Mouse (Mus musculus) thymus, postnatal 0 days (tissue): ENCODE data around the gene Ccdc155. TPM values are rescaled to one million over a fixed set of nuclear protein-coding genes. Genes with fewer than 3 reads are reported as not detected.

ENCODE experiments used
- DNase-seq: peaks from one replicate; pipeline ENCODE4 v3.0.0-alpha.2; 2015; ENCODE audit warnings: low spot score
- polyA plus RNA-seq: library from polyadenylated mRNA; unstranded; fragments of >200 nt; fragmentation: Nextera tagmentation; extraction: Ambion mirVana; gene quantifications from 2 replicates; pipeline ENCODE4 v1.2.1, GENCODE M21; 2015

The Ccdc155 gene
- polyA plus RNA-seq, 1 experiment from 2014 or later: 0.20 TPM

DNA sequence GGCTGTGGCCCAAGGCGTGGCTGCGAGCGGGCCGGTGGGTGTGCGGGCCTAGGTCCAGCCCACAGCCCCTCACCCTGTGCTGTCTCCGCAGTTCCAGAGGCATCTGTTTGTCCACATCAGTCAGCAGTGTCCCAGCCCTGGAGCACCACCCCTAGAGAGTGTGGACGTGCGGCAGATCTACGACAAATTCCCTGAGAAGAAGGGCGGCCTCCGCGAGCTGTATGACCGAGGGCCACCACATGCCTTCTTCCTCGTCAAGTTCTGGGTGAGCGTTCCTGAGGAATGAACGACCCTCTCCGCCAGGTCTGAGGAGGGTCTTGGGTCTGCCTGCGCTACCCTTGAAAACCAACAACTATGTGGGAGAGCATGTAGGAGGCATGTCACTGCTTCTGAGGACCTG lies 23.9 kb upstream of the Ccdc155 start:
- no peak for DNase-seq

DNA sequence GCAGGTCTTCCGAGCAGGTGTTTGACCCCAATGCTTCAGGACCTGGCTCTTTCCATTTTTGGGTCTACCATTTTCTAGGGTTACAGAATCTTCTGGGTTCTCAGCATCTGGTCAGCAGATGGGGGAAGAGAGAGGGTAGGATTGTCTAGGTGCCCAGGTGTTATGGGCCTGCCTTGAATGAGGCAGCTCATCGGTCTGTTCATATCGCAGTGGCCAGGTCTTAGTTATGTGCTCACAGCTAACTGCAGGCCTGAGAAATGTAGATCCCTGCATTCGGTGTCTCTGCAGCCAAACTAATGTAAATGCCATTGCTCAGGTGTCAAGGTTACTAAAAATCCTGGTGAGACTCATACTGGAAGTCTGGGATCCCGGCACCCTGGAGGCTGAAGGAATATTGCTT lies 21.7 kb upstream of the Ccdc155 start:
- no peak for DNase-seq

DNA sequence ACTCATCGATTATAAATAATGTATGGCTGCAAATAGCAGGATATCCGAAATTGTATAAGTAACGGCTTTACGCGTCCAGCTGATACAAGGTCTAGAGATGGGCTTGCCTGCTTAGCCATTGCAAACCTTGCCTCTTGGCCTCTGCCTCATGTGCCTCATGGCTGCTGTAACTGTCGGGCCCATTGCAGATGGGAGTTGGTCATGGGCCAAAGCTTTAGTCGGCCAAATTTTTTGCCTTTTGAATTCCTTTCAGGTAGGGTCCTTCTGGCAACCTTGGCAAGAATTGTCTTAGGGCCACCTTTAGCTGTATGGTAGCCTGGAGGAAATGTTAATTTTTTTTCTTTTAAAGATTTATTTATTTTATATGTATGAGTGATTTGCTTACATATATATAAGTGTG lies 20.1 kb upstream of the Ccdc155 start:
- no peak for DNase-seq

DNA sequence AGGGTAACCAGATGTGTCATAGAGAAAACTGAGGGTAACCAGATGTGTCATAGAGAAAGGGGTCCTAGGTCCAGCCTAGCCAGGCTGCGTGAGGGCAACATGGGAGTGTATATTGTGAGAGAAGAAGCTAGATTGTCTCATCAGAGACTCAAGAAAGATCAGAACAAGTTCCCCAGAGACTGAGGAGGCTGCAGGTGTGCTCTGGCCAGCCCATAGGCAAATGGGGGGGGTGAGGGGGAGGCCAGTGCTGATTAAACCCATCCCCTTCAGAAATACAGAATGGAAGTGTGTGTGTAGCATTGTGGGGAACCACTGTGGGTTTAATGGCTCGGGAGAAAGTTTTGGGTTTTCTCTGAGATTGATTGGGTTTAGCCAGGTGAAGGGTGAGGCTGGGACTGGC lies 17.0 kb upstream of the Ccdc155 start:
- no peak for DNase-seq

DNA sequence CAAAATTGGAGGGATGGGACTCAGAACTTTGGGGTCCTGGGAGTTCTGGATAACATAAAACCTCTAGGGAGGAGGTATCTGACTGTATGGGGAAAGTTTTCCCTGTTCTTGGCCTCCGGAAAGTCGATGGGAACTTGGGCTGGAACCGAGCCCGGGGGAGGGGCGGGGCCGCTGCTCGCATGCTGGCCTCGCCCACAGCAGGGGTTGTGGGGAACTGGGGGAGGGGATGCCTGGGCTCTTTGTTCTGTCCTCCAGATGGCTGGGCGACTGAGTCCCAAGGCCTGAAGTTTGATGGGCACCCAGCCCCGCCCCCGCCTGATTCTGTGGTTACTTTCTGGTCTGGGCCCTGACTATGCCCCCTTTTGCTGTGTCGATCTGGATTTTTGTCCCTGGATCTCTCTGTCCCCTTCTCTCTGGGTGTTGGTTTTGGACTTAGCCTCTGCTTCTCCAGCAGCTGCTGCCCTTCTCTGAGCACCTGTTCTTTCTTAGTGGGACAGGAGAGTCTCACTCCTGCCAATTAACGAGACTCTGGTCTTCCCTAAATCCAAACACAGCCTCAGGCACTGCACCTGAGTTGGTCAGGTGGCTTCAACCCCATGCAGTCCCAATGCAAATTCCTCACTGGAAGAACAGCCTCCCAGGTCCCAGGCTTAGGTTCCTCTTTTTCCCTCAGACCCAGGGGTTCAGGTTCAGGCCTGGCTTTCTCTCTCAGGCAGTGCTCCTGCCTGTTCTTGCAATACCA lies 11.9 kb upstream of the Ccdc155 start:
- DNase-seq: no peak

DNA sequence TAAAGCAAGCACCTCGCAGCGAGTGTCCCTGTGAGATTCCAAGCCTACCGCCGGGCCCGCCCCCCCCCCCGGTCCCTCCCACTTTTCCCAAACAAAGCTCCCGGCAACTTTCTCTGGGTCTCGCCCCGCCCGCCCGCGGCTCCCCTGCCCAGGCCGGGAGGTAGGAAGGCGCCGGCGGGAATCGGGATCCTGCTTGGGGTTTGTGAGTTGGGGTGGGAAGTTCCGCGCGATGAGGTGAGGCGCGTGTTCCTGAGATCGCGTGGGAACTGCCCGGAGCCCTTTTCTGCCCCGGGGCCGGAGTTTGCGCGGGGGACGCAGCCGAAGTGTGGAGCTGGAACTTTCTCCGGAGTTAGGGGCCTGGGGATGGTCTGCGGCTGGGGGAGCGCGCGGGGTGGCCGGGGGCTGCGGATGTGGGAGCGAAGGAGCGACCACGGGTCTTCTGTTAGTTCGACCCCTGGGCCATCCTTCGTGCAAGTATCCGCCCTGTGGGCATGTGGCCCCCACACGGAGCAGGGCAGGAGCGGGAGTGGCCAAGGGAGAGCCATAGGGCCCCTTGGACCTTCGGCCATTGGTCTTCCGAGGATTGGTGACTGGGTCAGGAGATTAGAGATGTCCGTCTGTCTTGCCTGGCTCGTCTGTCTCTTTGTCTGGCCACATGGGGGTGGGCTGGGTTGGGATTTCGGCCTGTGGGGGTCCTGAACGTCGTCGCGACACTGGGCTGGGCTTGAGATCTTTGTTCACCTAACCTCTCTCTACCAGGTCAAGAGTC lies 11.2 kb upstream of the Ccdc155 start, which contains the start of gene Tead2:
Gene Tead2 (plus strand): TSS at position 81 of the 769 bp plus-strand sequence.
- DNase-seq: no peak

DNA sequence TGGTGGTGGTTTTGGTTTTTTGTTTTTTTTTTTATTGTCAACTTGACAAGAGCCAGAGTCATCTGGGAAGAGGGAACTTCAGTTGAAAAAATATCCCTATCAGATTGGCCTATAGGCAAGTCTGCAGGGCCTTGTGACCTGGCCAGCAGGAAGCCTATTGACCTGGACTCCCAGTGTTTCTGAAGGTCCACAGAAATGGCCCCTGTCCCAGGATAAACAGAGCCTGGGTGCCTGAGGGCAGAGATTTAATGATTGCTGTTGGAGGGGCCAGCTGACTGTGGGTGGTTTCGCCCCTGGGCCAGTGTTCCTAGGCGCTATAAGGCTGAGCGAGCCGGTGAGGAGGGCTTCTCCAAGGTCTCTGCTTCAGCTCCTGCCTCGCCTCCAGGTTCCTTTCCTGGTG lies 9.0 kb upstream of the Ccdc155 start:
- no peak for DNase-seq

DNA sequence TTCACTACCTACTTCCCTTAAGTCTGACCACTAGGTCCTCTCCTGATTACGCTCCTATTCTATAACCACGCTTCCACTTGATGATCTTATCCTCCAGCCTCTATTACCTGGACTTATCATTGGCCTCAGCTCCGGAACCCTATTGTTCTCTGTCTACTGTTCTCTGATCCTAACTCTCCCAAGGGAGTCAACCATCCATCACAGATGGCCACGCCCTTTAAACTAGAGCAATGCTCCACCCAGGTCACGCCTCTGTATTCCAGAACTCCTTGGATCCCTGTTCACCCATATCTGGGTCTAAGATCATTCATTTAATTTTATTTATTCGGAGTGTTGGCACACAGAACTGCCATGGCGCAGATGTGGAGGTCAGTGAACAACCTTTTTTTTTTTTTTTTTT lies 7.7 kb upstream of the Ccdc155 start:
- no peak for DNase-seq

DNA sequence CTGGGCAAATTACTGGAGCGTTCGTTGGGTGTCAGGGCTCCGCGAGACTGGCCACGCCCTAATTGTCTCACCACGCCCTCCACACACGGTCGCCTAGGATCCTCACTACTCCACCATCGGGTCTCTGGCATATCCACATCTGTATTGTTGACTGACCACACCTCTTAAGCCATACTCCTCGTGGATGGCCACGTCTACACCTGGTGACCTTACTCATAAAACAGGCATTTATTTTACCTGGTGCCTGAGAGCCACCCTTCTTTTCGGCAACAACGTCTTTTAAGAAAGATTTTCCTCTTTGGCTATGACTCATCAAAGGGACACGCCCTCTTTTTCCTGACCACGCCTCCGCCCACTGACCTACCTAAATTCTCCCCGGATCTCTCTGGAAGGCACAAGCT lies 7.2 kb upstream of the Ccdc155 start, which contains the start of gene Dkkl1:
Gene Dkkl1 (minus strand): TSS at position 297 of the 401 bp plus-strand sequence.
- DNase-seq: peak; percentile 11

DNA sequence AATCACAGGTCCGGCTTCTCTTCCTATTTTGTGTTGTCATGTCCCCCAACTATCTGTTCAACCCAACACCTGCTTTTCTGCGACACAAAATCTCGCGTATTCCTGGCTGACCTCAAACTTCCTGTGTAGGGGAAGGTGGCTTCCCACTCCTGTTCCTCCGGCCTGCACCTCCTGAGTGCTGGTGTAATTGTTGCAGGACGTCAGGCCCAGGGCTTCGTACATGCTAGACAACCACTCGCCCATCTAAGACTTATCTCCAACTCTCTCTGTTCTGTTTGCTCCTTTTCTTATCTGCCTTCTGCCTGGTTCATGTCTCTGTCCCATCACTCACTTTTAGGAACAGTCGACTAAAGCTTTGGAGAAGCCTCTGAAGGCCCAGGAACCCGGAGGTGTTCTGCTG lies 6.4 kb upstream of the Ccdc155 start:
- peak; percentile 16 for DNase-seq

DNA sequence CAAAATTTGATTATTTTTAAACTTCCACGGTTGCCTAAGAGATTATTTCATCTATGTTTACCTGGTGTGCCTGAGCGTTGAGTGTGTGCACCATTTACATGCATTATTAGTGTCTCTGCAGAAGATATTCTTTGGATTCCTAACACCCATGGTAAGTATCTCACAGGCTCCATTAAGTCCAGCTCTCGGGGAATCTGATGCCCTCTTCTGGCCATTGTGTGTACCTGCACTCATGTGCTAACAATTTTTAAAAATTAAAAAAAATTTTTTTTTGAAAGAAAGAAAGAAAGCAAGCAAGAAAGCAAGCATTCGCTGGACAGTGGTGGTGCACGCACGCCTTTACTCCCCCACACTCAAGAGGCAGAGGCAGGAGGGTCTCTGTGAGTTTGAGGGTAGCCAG lies 3.6 kb upstream of the Ccdc155 start:
- peak; percentile 5 for DNase-seq

DNA sequence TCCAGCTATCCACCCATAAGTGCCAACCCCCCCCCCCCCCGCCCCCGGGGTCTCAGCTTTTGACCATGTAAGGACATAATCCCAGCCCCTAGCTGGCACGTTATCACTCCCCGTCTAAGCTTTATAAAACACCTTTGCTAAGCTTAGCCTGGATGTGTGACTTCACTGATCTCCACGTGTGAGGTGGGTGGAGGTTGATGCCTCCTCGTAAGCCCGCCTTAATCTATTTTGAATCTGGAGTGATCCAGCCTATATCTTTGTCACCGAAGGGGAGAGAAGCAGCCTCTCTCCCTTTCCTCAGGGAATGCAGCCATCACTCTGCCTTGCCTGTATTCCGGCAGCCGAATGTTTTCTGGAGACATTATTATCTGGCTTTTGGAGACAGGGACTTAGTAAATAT lies 2.0 kb downstream of the Ccdc155 start:
- DNase-seq: no peak

DNA sequence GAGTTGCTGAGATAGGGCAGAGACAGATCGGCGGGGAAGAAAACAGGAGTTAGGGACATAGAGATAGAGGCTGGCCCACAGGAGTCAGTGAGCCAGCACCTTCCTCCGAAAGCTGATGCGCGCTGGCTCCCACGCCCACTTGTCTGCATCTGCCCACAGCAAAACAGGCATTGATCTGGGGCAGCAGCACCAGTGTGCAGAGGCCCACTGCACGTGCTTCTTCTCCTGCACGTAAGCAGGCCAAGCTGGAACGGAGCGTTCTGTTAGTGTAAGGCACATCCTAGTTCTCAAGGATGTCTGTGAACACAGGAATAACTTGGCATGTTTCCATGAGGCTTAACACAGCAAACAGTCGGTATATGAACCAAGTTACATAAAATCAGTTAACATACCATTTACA lies 5.7 kb downstream of the Ccdc155 start:
- no peak for DNase-seq

DNA sequence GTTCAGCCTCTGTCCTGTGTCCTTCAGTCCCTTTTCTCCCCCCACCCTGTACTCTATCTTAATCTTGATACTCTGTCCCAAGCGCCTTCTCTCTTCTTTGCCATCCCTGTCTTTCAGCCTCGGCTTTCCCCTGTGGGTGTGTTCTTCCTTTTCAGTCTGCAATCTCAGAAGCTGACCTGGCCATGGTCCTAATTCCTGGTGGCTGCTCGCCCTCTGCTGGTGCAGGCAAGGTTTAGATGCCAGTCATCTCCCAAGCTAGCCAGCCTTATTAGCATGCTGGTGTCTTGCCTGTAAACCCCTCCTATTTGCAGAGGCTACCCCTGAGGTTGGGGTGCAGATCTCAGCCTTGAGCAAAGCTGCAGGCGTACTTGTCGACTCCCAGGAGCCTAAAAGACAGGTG lies 6.3 kb downstream of the Ccdc155 start:
- DNase-seq: no peak

DNA sequence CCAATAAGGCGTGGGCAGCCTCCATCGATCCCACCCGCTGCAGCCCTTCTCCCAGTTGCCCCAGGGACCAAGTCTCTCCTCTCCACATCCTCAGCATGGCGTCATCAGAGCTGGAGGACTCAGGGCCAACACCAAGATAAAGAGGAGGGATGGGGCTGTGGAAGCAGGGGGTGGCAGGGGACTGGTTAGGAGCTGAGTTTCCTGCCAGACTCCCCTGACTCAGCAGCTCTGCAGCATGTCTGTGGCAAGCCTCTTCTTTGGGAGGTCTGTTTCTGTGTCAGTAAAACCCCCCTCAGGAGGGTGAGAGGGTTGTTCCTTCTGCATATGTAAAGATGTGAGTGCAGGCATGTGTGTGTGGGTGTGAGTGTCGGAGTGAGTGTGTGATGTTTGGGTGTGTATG lies 7.7 kb downstream of the Ccdc155 start:
- no peak for DNase-seq

DNA sequence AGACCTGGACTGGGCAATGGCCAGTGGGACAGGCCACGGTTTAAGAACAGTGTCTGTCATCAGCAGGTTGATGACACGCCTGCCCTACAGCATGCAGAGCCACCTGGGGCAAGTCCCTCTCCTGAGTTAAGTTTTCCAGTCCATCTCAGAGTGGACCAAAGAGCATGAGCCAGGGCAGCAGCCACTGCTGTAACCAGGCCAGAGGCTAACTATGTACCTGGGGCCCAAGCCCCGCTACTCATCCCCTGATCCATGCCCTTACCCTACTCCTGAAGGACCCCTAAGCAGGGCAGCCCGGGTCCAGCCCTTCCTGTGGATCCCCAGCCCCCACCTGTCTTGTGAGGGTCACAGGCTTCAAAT lies 8.5 kb downstream of the Ccdc155 start:
- no peak for DNase-seq

DNA sequence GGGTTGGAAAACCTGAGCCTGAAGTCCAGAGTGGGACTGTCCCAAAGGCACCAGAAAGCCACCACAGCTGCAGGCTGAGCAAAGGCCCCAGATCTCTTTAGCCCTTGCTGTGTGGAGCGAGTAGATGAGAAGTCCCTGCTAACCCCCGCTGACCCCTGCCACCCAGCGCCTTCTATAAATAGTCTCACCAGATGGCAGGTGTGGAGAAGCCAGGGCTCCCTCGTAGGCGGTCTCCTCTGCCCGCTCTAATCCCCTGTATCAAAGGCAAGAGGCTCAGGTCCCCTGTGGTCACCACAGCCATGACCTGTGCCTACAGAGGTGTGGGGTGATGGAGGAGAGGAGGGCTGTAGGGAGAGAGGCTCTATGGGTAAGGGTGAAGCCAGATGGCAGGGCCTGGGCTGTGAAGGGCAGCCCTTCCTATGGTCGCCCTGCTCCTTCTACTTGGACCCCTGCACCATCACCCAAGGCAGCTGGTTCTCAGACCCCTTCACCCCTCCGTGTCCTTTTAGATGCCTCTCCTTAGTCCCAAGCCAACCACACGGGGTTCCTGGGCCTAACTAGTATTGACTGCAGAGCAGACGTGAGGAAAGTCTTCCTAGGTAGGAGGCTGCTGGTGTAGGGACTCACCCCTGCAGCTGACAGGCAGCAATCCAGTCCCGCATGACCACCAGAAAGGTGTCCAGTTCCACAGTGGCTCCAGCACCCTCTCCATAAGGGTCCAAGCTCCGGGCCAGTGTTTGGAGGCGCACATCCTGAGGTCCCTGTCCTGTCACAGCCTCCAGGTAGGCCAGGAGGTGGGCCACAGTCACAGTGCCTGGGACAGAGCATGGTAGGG lies 9.1 kb downstream of the Ccdc155 start:
- DNase-seq: no peak

DNA sequence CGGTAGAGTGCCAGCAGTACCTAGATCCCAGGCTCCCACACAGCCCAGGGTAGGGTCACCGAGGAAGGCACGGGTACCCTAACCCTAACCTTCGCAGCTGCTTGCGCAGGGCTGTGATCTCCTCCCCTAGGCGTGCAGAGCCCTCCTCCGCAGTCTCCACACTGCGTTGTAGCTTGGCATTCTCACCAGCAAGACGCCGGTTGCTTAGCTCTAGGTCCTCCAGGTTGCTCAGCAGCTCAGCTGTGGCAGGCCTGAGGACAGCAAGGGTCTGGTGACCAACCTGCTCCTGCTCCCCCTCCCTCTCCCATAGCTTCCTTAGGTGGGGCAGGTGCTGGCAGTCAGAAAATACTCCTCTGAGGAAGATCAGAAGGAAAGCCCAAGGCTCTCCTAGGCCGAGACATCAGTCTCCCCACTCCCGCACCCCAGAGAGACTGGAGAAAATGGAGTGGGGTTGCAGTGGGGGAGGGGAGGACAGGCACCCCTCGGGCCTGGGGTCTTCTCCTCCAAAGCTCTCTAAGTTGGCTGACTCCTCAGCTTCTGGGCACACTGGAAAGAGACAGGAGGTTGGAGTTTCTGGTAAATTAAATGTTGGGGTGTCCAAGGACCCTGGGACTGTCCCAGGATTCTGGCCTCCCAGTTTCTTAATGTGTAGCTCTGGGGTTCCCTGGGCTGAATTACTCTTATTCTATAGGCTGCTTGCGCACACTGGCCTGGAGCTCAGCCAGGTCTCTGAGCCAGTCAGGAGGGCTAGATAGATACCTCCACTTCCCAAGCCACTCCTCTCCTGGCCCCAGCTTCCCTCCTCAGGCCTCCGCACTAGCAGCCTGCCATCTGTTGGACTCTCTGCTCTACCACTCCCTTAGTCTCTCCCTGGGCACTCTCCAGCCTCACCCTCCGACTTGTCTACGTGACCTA lies 10.6 kb downstream of the Ccdc155 start:
- DNase-seq: no peak

DNA sequence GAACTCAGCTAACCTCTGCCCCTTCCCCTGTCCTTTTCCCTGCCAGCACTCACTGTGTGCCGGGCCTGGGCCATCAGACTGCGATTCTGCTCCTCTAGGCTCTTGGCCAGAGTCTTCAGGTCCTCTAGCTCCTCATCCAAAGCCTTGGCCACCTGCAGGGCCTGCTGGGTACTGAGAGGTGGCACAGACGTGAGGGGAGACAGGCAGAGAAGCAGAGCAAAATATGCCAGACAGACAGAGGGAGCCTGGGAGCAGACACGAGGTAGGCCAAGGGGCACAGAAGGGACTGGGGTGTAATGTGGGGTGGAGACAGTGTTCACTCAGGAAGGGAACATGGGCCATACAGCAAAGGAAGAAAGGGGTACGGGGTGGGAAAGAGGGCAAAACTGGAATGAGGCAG lies 11.3 kb downstream of the Ccdc155 start:
- DNase-seq: no peak

DNA sequence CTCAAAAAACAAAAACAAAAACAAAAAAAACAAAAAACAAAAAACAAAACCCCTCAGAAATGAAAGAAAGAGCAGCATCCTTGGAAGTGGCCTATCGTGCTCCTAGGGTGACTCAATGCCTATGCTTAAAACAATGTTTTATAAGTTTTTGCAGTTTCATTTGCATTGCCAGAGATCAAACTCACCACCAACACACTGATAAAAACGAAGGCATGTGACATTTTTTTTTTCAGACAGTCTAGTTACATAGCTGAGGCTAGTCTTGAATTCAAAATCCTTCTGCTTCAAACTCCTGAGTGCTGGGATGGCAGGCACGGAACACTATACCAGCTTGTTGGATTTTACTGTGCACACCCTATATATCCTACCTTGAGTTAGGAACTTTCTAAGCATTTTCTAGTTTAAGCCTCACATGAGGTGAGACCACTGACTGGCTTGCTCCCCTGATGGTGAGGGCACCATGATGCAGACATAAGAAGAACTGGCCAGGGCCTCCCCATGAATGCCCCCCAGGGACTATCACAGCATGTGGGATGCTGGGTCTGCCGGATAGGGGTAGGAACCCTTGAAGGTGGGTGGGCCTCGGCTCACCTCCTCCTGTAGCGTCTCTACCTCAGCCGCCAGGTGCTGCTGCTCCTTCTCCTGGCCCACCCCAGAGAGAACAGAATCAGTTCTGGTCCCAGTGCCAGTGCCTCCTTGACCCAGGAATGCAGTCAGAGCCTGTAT lies 11.9 kb downstream of the Ccdc155 start:
- no peak for DNase-seq
